Mouse (Mus musculus) neural tube, embryonic 15.5 days (tissue): ENCODE results near the gene Gm17359. TPM values are rescaled to one million over a fixed set of nuclear protein-coding genes. Genes with fewer than 3 reads are reported as not detected.

ENCODE experiments used
- ATAC-seq: fragments of 200-750 bp; cut with Nextera tagmentation; 2 replicates; pipeline ENCODE4 v1.8.0; 2017; ENCODE audit warnings: mild to moderate bottlenecking, moderate TSS enrichment, moderate library complexity; ENCODE audit not compliant: low FRiP score
- H3K27ac ChIP-seq: fragments of 300-500 bp; sonication (generic); replicated peaks from 2 replicates; pipeline ENCODE4 v1.5.1; 2015; ENCODE audit warnings: mild to moderate bottlenecking, inconsistent platforms
- H3K27me3 ChIP-seq: fragments of 300-500 bp; sonication (generic); replicated peaks from 2 replicates; pipeline ENCODE4 v1.6.1; 2015; ENCODE audit warnings: inconsistent platforms
- H3K36me3 ChIP-seq: fragments of 300-500 bp; sonication (generic); 2 replicates; pipeline ENCODE4 v1.6.1; 2015; ENCODE audit warnings: inconsistent platforms
- H3K4me1 ChIP-seq: fragments of 300-500 bp; sonication (generic); 2 replicates; pipeline ENCODE4 v1.6.1; 2015; ENCODE audit warnings: inconsistent platforms
- H3K4me2 ChIP-seq: fragments of 300-500 bp; sonication (generic); 2 replicates; pipeline ENCODE4 v1.6.1; 2015; ENCODE audit warnings: inconsistent platforms, mild to moderate bottlenecking, moderate library complexity
- H3K4me3 ChIP-seq: fragments of 300-500 bp; sonication (generic); replicated peaks from 2 replicates; pipeline ENCODE4 v1.5.1; 2015; ENCODE audit warnings: mild to moderate bottlenecking, inconsistent platforms
- H3K9ac ChIP-seq: fragments of 300-500 bp; sonication (generic); replicated peaks from 2 replicates; pipeline ENCODE4 v1.6.1; 2015; ENCODE audit warnings: mild to moderate bottlenecking, inconsistent platforms
- H3K9me3 ChIP-seq: fragments of 300-500 bp; sonication (generic); replicated peaks from 2 replicates; pipeline ENCODE4 v1.6.1; 2016; ENCODE audit warnings: inconsistent platforms
- WGBS: fragments of 180-500 bp; shearing (Covaris S2); methylation state at CpG from one replicate; pipeline ENCODE4 v1.1.7; 2015; ENCODE audit warnings: mixed read lengths; 5-methylcytosine and 5-hydroxymethylcytosine counted together
- polyA plus RNA-seq: library from polyadenylated mRNA; unstranded; fragments of >200 nt; fragmentation: Nextera tagmentation; extraction: Ambion mirVana; gene quantifications from 2 replicates; pipeline ENCODE4 v1.2.1, GENCODE M21; 2015

Gm17359 gene
- polyA plus RNA-seq, 1 experiment from 2014 or later, result not detected

GRCm38 (mm10) chr3:79452696-79453263, 116.3 kb downstream of the Gm17359 start:
- Histone ChIP-seq H3K4me1 (no peaks in the 10 kb centered on the region), H3K4me2 (no peak overlapping the region), H3K4me3 (no peak overlapping the region), H3K27me3 (no peaks in the 10 kb centered on the region), H3K27ac (no peak overlapping the region; the same call in 1 of the 2 replicates), H3K9me3 (no peaks in the 10 kb centered on the region), H3K9ac (no peak overlapping the region), H3K36me3 (no peaks in the 10 kb centered on the region)
- ATAC-seq, result peak; percentile 45; the same call in 1 of the 2 replicates
- 29% methylated on average over 14 of the region's 14 CpGs for WGBS

- no peaks in the 10 kb centered on the region for H3K27me3 ChIP-seq
- no peaks in the 10 kb centered on the region for H3K4me1 ChIP-seq
- H3K36me3 ChIP-seq, result peaks cover 15% of the 10 kb centered on the region
- no peak overlapping the region for H3K4me3 ChIP-seq
- WGBS, result 50% methylated on average over 11 of the region's 11 CpGs
- H3K9ac ChIP-seq, result no peak overlapping the region
- ATAC-seq, result no peak
- no peak overlapping the region for H3K27ac ChIP-seq
- H3K4me2 ChIP-seq, result no peak overlapping the region
- no peaks in the 10 kb centered on the region for H3K9me3 ChIP-seq
These were observed 119.3 kb downstream of the Gm17359 start for GRCm38 (mm10) chr3:79455761-79456160.

DNA sequence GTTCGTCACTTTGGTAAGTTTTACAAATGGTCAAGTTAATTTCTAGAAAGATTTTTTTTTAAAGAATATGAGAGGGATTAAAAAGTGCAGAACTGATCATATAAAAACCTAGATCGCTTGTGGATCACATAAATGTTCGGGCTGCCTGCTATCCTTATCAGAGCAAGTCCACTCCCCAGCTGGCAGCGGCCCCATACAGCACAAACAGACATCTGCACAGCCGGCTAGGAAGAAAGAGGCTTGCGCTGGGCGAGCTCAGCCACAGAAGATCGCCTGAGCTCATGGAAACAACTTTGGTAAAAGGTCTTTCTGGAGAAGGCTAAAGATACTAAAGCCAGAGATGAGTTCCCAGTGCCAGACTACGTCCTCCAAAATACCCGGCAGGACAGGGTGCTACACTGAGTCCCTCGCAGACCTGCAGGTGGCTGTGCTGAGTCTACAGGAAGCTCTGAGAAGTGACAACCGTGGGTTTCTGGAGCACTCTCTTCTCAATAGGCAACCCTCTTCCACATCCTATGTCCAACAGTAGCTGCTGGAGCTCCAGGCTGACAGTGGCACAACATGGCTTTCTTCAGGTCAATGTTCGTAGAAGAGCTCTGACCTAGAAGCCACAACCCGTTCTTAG, 122.3 kb downstream of the Gm17359 start:
- 93% methylated on average over 14 of the region's 14 CpGs for WGBS
- no peak overlapping the region for H3K4me2 ChIP-seq
- peaks cover 25% of the 10 kb centered on the region for H3K36me3 ChIP-seq
- H3K4me1 ChIP-seq, result no peaks in the 10 kb centered on the region
- H3K9ac ChIP-seq, result no peak overlapping the region
- H3K27me3 ChIP-seq, result no peaks in the 10 kb centered on the region
- H3K9me3 ChIP-seq, result no peaks in the 10 kb centered on the region
- no peak overlapping the region for H3K4me3 ChIP-seq
- no peak for ATAC-seq
- H3K27ac ChIP-seq, result no peak overlapping the region

DNA sequence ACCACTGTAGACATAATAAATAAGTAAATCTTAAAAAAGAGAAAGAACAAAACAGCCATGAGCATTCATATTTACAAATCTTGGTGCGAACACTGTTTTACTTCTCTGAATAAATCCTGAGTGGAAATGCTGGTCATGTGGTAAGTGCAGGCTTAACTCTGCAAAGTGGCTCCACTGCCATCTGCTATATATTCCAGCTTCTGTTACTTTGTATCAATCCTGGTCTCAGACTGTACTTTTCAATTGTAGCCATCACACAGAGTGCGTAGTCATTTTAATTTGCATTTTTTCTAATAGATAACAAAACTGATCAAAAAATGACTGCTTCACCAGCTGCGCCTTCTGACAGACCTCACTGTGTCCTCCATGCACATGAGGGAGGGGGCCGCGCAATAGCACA, 133.0 kb downstream of the Gm17359 start:
- Histone ChIP-seq H3K4me2 (no peak overlapping the region), H3K9ac (no peak overlapping the region), H3K36me3 (peaks cover 16% of the 10 kb centered on the region; the same call in 1 of the 2 replicates), H3K4me1 (no peaks in the 10 kb centered on the region; the same call in 1 of the 2 replicates), H3K4me3 (no peak overlapping the region), H3K9me3 (no peaks in the 10 kb centered on the region), H3K27ac (no peak overlapping the region), H3K27me3 (no peaks in the 10 kb centered on the region)
- ATAC-seq, result no peak
- WGBS, result 98% methylated on average over 5 of the region's 5 CpGs

GRCm38 (mm10) chr3:79472362-79472761, 135.9 kb downstream of the Gm17359 start:
- H3K27me3 ChIP-seq, result no peaks in the 10 kb centered on the region
- peaks cover 16% of the 10 kb centered on the region for H3K4me1 ChIP-seq
- ATAC-seq, result no peak
- H3K9me3 ChIP-seq, result no peaks in the 10 kb centered on the region
- 94% methylated on average over 5 of the region's 5 CpGs for WGBS
- H3K9ac ChIP-seq, result no peak overlapping the region
- no peak overlapping the region for H3K27ac ChIP-seq
- no peak overlapping the region for H3K4me3 ChIP-seq
- H3K4me2 ChIP-seq, result no peak overlapping the region
- peaks cover 10% of the 10 kb centered on the region for H3K36me3 ChIP-seq

GRCm38 (mm10) chr3:79474911-79475310, 138.4 kb downstream of the Gm17359 start:
- Histone ChIP-seq H3K9ac (no peak overlapping the region), H3K27me3 (no peaks in the 10 kb centered on the region), H3K9me3 (no peaks in the 10 kb centered on the region), H3K27ac (0 out of 2 replicates have a peak overlapping the region, but pooled peaks have one; percentile 52), H3K4me2 (no peak overlapping the region), H3K36me3 (peaks cover 3% of the 10 kb centered on the region; the same call in 1 of the 2 replicates), H3K4me1 (peaks cover 24% of the 10 kb centered on the region), H3K4me3 (no peak overlapping the region)
- WGBS, result 33% methylated on average over 4 of the region's 4 CpGs
- peak; percentile 29; the same call in 1 of the 2 replicates for ATAC-seq

GRCm38 (mm10) chr3:79475980-79476379, 139.5 kb downstream of the Gm17359 start:
- WGBS, result 79% methylated on average over 2 of the region's 2 CpGs
- Histone ChIP-seq H3K36me3 (peaks cover 12% of the 10 kb centered on the region), H3K4me1 (peaks cover 24% of the 10 kb centered on the region), H3K4me3 (no peak overlapping the region), H3K9me3 (no peaks in the 10 kb centered on the region), H3K27ac (no peak overlapping the region), H3K27me3 (no peaks in the 10 kb centered on the region), H3K9ac (no peak overlapping the region), H3K4me2 (no peak overlapping the region)
- no peak for ATAC-seq

- no peak overlapping the region for H3K27ac ChIP-seq
- 80% methylated on average over 8 of the region's 8 CpGs for WGBS
- H3K4me3 ChIP-seq, result no peak overlapping the region
- peaks cover 17% of the 10 kb centered on the region for H3K36me3 ChIP-seq
- no peak for ATAC-seq
- H3K9ac ChIP-seq, result no peak overlapping the region
- H3K4me2 ChIP-seq, result no peak overlapping the region
- H3K27me3 ChIP-seq, result no peaks in the 10 kb centered on the region
- peaks cover 24% of the 10 kb centered on the region for H3K4me1 ChIP-seq
- H3K9me3 ChIP-seq, result no peaks in the 10 kb centered on the region
These were observed 141.9 kb downstream of the Gm17359 start for GRCm38 (mm10) chr3:79478400-79478799.

DNA sequence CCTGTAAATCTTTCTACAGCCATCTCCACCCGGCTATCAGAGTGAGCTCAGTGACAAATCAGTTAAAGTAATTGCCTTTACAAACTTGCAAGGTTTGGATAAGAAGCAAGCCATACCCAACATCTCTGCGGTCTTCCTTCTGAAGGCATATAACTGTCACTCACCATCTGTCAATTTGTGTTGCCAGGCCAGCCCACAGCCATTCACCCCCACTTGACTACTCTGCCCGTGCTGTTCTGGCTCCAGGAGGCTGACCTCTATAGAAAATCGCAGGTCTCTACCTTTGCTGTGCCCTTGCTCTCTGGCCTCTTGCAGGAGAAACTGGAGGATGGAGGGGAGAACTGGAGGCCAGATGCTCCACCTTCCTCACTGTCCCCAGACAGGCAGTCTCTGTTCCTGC, 142.4 kb downstream of the Gm17359 start:
- Histone ChIP-seq H3K36me3 (peaks cover 21% of the 10 kb centered on the region), H3K4me2 (no peak overlapping the region), H3K4me1 (peaks cover 24% of the 10 kb centered on the region), H3K4me3 (no peak overlapping the region), H3K9me3 (no peaks in the 10 kb centered on the region), H3K9ac (no peak overlapping the region), H3K27ac (no peak overlapping the region), H3K27me3 (no peaks in the 10 kb centered on the region)
- 60% methylated on average over 4 of the region's 4 CpGs for WGBS
- no peak for ATAC-seq

DNA sequence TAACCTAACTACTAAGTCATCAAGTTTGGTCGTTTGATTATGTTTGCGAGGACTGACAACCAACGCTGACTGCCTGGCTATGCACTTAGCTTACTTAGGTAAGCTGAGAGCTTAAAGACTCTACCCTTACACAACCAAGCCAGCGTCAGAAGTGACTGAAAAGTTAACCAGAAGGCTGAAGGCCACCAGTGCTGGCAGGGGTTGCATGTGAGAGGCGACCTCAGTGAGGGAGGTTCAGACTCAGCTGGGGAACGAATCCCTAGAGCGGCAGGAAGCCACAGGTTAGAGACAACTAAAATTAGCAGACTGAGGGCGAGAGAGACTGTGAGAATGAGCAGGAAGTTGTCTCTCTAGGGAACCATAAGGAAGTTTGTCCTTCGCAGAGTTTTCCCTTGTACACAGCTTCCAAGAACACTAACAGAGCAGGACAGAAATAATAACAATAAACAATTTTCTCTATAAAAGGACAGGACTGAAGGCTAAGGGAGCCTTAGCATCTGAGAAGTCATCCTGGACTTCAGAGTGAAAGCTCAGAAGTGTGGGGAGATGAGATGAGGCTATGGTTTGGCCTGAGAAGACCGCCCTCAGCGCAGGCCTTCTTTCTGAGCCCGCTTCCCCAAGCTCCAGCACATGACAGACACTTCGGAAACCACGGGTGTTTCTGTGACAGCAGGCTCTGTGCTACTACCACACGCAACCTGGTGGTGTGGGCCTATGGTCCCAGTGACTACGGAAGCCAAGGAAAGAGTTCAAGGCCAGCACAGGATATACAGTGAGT, 148.0 kb downstream of the Gm17359 start:
- WGBS, result 90% methylated on average over 16 of the region's 16 CpGs

DNA sequence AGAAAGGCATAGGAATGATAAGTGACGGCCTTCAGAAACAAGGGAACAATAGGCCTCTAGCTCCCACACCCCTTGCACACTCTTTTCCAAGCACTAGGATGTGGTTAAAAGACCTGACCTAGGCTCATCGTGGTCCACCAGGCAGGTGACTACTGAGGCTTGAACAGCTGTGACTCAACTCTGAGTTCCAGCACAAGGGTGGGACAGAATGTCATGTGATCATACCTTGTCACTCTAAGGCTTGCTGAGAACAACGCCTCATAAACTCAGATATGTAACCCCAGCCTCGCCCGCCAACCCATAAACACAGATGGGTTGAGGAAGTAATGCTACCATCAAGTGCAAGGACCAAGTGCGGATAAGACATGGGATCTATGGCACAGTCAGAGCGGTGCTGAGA, 151.6 kb downstream of the Gm17359 start:
- Histone ChIP-seq H3K27ac (no peak overlapping the region), H3K36me3 (peaks cover 54% of the 10 kb centered on the region), H3K27me3 (no peaks in the 10 kb centered on the region), H3K4me3 (no peak overlapping the region), H3K4me2 (no peak overlapping the region), H3K4me1 (no peaks in the 10 kb centered on the region), H3K9me3 (no peaks in the 10 kb centered on the region), H3K9ac (no peak overlapping the region)
- ATAC-seq, result no peak
- WGBS, result 96% methylated on average over 7 of the region's 7 CpGs

More for the DNA sequence above, 148.0 kb downstream of the Gm17359 start:
- Histone ChIP-seq H3K4me1 (no peaks in the 10 kb centered on the region), H3K4me3 (no peak overlapping the region), H3K4me2 (no peak overlapping the region), H3K9me3 (no peaks in the 10 kb centered on the region), H3K36me3 (peaks cover 49% of the 10 kb centered on the region), H3K27me3 (no peaks in the 10 kb centered on the region), H3K9ac (no peak overlapping the region), H3K27ac (no peak overlapping the region)
- no peak for ATAC-seq

- H3K9me3 ChIP-seq, result no peaks in the 10 kb centered on the region
- no peak overlapping the region for H3K4me2 ChIP-seq
- no peak overlapping the region for H3K9ac ChIP-seq
- no peaks in the 10 kb centered on the region for H3K27me3 ChIP-seq
- peaks cover 42% of the 10 kb centered on the region for H3K36me3 ChIP-seq
- H3K4me1 ChIP-seq, result no peaks in the 10 kb centered on the region
- ATAC-seq, result no peak
- WGBS, result 96% methylated on average over 5 of the region's 5 CpGs
- H3K27ac ChIP-seq, result no peak overlapping the region
- no peak overlapping the region for H3K4me3 ChIP-seq
These were observed 153.6 kb downstream of the Gm17359 start for GRCm38 (mm10) chr3:79490102-79490501.
